Mouse (Mus musculus): Measurements from ENCODE around the gene Wfdc12. TPM values are rescaled to one million over a fixed set of nuclear protein-coding genes. Genes with fewer than 3 reads are reported as not detected.

The Wfdc12 gene
- polyA plus RNA-seq, 1 experiment from 2014 or later, result not detected

DNA sequence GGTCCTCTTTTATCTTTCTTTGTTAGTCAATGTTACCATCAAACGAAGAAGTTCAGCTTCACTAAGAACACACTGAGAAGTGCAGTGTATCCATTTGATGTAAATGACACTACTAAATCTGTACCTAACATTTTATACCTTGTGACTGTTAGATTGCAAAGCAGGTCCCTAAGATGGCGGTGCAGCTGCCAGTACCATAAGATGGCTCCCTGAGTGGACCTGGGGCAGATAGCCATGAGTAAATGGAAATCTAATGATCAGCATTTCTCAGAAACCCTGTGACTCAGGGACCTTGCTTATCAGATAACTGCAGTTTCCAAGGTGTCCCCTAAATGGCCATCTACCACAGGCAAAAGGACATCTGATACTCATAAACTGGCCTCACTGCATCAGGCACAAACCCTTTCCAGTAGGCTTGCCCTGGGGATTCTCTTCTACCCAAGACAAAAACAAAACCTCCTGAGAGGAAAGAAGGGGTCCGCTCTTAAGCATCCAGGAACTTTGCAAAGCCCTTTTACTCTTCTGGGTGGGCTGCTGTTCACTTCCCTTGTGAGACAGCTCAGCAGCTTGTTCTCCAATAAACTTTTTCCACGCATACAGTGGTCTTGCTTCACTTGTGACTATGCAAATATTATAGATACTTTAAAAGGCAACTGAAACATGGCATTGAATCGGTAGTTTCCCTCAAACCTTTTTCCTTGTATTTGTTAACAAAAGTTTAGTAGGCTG lies 5.7 kb upstream of the Wfdc12 start:
- Histone ChIP-seq H3K9ac (no peak overlapping the region), H3K27me3 (replicated peaks) (no peaks in the 10 kb centered on the region), H3K36me3 (replicated peaks) (no peaks in the 10 kb centered on the region), H3K4me3 (no peak overlapping the region), H3K27ac (no peak overlapping the region), H3K4me1 (no peaks in the 10 kb centered on the region), H3K4me2 (no peak overlapping the region), H3K9me3 (no peaks in the 10 kb centered on the region)
- ATAC-seq (replicated peaks), result no peak
- 88% methylated on average over 5 of the region's 5 CpGs for WGBS

DNA sequence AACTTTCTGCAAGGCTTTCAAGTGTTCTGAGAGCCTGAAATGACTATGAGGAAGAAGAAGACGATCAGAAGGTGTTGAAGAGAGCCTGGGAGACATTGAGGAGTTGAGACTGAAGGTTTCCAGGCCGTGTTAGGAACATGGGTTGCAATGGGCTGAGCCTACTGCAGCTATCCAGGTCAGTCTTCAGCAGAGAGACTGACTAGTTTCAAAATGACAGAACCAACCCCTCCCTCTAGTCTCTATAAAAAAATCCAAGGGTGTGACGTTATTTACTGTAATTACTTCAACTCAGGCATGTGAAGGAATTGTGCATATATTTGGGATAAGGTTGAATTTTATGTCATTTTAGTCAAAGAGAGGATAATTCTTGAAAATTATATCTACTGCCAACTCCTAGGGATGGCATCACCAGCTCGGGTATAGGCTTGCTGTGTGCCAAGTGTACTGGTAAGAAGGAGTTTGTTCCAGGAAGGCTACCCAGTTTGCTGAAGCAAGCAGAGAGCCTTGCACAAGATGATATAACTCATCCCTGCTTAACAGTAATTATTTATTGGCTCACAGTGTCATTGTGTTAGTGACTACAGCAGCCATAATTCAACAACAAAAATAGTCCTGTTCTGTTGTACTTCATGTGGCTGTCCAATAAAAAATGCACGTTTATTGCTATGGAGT lies 4.7 kb upstream of the Wfdc12 start:
- H3K27ac ChIP-seq, result no peak overlapping the region
- no peaks in the 10 kb centered on the region for H3K4me1 ChIP-seq
- H3K9ac ChIP-seq, result no peak overlapping the region
- no peaks in the 10 kb centered on the region for H3K36me3 ChIP-seq (replicated peaks)
- no peaks in the 10 kb centered on the region for H3K27me3 ChIP-seq (replicated peaks)
- 79% methylated on average over 5 of the region's 5 CpGs for WGBS
- ATAC-seq (replicated peaks), result no peak
- no peaks in the 10 kb centered on the region for H3K9me3 ChIP-seq
- no peak overlapping the region for H3K4me3 ChIP-seq
- no peak overlapping the region for H3K4me2 ChIP-seq

DNA sequence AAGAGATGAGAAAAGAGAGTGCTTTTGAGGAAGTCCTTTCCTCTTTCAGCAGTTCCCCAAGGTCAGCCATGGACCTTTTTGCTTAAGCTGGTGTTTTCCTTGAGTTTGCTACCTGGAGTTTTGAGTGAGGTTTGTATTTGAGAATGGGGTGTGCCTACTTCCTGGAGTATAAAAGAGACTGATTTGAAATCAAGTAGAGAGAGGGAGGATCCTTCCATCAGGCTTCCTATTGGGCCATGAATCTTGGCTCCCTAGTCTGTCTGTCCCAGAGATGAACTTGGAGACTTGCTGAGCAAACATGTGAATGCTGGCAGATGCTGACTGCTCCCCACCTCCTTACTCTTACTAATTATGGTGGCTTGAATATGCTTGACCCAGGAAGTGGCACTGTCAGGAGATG lies 1.9 kb upstream of the Wfdc12 start:
- no peak for ATAC-seq (replicated peaks)
- Histone ChIP-seq H3K27ac (no peak overlapping the region), H3K9ac (no peak overlapping the region), H3K9me3 (no peaks in the 10 kb centered on the region), H3K4me3 (no peak overlapping the region), H3K36me3 (replicated peaks) (no peaks in the 10 kb centered on the region), H3K4me1 (no peaks in the 10 kb centered on the region), H3K4me2 (no peak overlapping the region), H3K27me3 (replicated peaks) (no peaks in the 10 kb centered on the region)

DNA sequence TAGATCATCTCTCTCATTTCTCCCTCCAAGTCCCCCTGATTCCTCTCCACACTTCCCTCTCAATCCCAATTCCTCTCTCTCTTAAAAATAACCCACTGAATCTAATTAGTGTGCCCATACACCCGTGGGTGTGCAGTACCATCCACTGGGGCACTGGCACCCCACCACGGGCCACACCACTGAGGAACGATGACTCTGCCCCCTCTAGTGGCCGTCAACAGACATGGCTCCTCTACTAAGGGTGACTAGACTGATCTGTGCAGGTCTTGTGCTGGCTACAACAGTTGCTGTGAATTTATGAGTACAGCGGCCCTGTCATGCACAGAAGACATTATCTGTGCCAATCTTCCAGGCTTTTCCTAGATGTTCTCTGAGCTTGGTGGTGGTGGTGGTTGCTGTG lies 1.7 kb downstream of the Wfdc12 start:
- Histone ChIP-seq H3K9ac (no peak overlapping the region), H3K27me3 (replicated peaks) (no peaks in the 10 kb centered on the region), H3K4me3 (no peak overlapping the region), H3K36me3 (replicated peaks) (no peaks in the 10 kb centered on the region), H3K4me1 (no peaks in the 10 kb centered on the region), H3K27ac (no peak overlapping the region), H3K9me3 (no peaks in the 10 kb centered on the region), H3K4me2 (no peak overlapping the region)
- 31% methylated on average over 5 of the region's 5 CpGs for WGBS
- ATAC-seq (replicated peaks), result no peak

DNA sequence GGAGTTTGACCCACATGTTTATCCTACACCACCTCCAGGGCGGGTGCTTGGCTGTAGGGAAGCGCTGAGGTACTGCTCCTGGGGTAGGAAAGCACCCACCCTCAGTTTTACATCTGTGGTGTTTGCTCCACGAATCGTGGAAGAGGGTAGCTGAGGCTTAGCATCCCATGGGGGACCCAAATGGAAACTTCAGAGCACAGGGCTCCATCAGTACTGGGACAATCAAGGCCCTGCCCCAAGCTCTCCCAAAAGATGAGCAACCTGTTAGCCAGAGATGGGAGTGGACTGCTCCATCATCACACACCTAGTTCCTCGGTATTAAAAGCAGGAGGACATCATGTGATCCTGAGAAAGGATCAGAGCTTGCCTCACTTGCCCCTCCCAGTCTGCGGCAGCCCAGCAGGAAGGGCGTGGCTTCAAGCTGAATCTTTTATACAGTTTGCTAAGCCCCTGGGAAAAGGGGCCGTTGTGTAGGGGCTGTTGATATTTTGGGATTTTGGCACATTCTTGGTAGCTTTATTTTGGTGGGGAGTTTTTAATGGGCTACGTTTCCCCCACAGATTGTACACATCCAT lies 6.2 kb downstream of the Wfdc12 start:
- ATAC-seq (replicated peaks), result no peak
- Histone ChIP-seq H3K27ac (no peak overlapping the region), H3K4me3 (no peak overlapping the region), H3K4me1 (no peaks in the 10 kb centered on the region), H3K27me3 (replicated peaks) (no peaks in the 10 kb centered on the region), H3K9me3 (no peaks in the 10 kb centered on the region), H3K4me2 (no peak overlapping the region), H3K9ac (no peak overlapping the region), H3K36me3 (replicated peaks) (no peaks in the 10 kb centered on the region)
- 41% methylated on average over 9 of the region's 9 CpGs for WGBS

DNA sequence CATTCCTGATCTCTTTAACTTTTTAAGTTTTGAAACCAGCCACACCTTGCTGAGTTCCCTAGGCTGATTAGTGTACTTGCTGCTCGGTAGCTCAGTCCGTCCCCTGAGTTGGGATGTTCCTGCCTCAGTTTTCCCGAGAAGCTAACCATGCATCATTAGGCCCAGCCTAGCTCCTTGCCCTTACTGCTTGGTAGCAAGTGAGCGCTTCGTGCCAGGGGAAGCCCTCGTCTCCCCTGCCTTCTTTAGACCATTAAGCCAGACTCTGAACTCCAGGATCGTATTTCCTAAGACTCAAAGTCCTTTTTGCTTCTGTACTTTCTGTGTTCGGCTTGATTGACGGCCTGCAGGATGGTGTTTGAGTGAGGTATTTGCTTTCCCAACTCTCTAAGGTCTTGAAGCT lies 7.1 kb downstream of the Wfdc12 start:
- Histone ChIP-seq H3K9me3 (no peaks in the 10 kb centered on the region), H3K9ac (no peak overlapping the region), H3K4me3 (no peak overlapping the region), H3K4me1 (no peaks in the 10 kb centered on the region), H3K36me3 (replicated peaks) (no peaks in the 10 kb centered on the region), H3K27ac (no peak overlapping the region), H3K4me2 (no peak overlapping the region), H3K27me3 (replicated peaks) (no peaks in the 10 kb centered on the region)
- ATAC-seq (replicated peaks), result no peak
- WGBS, result 72% methylated on average over 9 of the region's 9 CpGs

DNA sequence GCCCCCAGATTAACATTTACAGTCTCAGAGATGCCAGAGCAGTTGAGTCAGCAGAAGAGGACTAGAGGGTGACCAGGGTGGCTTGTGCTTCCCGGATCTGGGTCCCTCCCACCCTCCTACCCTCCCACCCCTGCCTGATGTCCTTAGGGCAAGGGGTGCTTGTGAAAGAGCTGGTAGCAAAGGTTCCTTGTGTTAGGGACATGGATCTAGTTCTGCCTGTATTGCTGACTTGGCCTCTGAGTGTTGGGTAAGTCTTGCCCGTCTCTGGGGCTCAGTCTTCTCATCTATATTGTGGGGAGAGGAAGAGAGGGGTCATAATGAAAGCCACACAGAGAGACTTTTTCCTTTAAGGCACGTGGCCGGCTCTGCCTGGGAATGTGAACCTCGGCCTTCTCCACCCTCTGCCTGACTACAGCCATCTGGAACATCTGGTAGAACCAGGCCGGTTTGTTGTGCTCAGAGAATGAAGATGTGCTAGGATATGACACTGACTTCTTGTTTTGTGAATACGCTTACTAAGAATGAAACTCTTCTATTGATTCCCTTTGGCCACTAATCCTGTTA lies 7.6 kb downstream of the Wfdc12 start, which contains the start of gene Wfdc5:
Wfdc5 (minus strand) TSS at position 51 of the 564 bp plus-strand sequence.
- Histone ChIP-seq H3K27ac (no peak within 1 kb of the TSS), H3K9ac (no peak within 1 kb of the TSS), H3K4me3 (no peak within 1 kb of the TSS), H3K36me3 (replicated peaks) (no peaks in the 10 kb centered on the region), H3K9me3 (no peaks in the 10 kb centered on the region), H3K4me2 (no peak within 1 kb of the TSS), H3K4me1 (no peaks in the 10 kb centered on the region), H3K27me3 (replicated peaks) (no peaks in the 10 kb centered on the region)
- WGBS, result 65% methylated on average over 7 of the region's 7 CpGs
- no peak for ATAC-seq (replicated peaks)

DNA sequence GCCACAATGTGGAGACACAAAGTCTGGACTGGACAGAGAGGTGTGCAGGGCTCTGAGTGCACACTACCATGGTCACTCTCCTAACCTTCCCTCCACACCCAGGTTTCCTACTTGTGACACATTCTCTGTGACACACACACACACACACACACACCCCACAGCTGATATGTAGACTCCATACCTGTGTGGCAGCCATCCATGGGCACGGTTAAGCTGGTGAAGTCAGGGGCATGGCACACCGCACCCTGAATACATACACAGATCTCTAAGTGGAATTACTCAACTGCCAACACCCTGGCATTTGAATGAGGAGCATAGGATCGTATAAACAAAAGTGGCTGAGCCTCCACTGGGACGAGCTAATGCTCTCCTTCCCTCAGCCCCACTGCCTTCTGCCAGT lies 9.6 kb downstream of the Wfdc12 start:
- H3K36me3 ChIP-seq (replicated peaks), result no peaks in the 10 kb centered on the region
- WGBS, result 82% methylated on average over 4 of the region's 4 CpGs
- H3K27me3 ChIP-seq (replicated peaks), result no peaks in the 10 kb centered on the region
- ATAC-seq (replicated peaks), result no peak
- H3K4me2 ChIP-seq, result no peak overlapping the region
- no peaks in the 10 kb centered on the region for H3K4me1 ChIP-seq
- H3K9ac ChIP-seq, result no peak overlapping the region
- H3K9me3 ChIP-seq, result no peaks in the 10 kb centered on the region
- no peak overlapping the region for H3K27ac ChIP-seq
- H3K4me3 ChIP-seq, result no peak overlapping the region

DNA sequence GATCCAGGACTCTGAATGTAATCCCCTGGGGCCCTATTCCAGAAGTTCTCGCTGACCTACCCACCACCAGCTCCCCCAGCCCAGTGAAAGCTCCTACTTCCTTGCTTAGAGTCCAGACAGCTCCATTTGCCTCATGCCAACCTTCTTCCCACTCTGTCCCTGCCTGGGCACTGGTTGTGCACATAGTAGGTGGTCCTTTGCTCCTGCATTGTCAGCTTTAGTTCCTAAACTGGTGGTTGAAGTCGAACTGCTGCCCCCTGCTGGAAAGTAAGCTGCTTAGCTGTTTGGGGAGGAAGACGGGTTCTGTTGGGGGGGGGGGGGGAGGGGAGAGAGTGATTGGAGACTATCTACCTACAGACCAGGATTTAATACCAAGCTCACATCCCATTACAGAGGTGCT lies 10.3 kb downstream of the Wfdc12 start:
- H3K4me2 ChIP-seq, result no peak overlapping the region
- H3K4me1 ChIP-seq, result no peaks in the 10 kb centered on the region
- H3K27ac ChIP-seq, result no peak overlapping the region
- no peak for ATAC-seq (replicated peaks)
- no peak overlapping the region for H3K9ac ChIP-seq
- WGBS, result 38% methylated on average over 3 of the region's 3 CpGs
- no peaks in the 10 kb centered on the region for H3K36me3 ChIP-seq (replicated peaks)
- H3K4me3 ChIP-seq, result no peak overlapping the region
- no peaks in the 10 kb centered on the region for H3K9me3 ChIP-seq
- H3K27me3 ChIP-seq (replicated peaks), result no peaks in the 10 kb centered on the region

DNA sequence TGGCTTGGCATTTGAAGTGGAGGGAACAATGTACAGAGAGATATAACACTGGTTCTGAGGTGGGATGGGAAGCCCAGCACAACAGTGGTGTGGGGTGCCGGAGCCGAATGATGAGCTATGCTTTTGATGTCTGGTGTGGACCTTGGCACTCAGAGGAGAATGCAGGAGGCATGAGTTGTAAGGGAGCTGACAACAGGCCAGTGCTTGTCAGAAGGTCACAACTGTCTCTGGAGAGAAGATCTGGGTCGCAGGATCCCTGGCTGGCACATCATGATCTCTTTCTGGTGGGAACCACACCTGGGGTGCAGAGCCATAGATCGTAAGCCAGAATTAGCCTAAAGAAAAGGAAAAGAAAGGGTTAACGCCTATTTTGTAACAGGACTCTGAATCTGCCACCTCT lies 12.6 kb downstream of the Wfdc12 start:
- ATAC-seq (replicated peaks), result no peak
- Histone ChIP-seq H3K4me2 (no peak overlapping the region), H3K9me3 (no peaks in the 10 kb centered on the region), H3K27me3 (replicated peaks) (0 out of 2 replicates have a peak, but pooled peaks cover 3% of the 10 kb centered on the region), H3K4me3 (no peak overlapping the region), H3K27ac (no peak overlapping the region), H3K9ac (no peak overlapping the region), H3K36me3 (replicated peaks) (no peaks in the 10 kb centered on the region), H3K4me1 (no peaks in the 10 kb centered on the region)
- WGBS, result 82% methylated on average over 5 of the region's 5 CpGs

DNA sequence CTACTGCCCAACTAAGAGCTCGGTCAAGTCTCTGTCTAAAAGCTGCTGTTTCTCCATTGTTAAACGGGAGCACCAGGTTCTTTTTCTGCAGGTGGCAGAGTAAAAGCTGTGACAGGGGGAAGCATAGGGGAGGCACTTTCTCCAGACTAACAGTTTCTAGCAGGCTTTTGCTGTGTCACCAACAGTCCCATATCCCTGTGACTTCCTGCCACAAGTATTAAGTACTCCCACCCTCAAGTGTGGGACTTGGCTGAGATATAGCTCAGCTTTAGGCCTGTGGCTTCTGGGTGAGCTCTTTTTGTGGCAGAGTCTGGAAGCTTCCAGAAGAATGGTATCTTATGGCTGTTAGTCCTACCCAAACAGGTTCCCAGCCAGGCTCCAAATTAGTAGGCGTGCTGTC lies 14.6 kb downstream of the Wfdc12 start:
- 75% methylated on average over 3 of the region's 3 CpGs for WGBS
- Histone ChIP-seq H3K4me1 (peaks cover 9% of the 10 kb centered on the region), H3K36me3 (replicated peaks) (no peaks in the 10 kb centered on the region), H3K9ac (no peak overlapping the region), H3K27ac (no peak overlapping the region), H3K4me2 (no peak overlapping the region), H3K27me3 (replicated peaks) (peaks cover 14% of the 10 kb centered on the region), H3K4me3 (no peak overlapping the region), H3K9me3 (no peaks in the 10 kb centered on the region)
- no peak for ATAC-seq (replicated peaks)

DNA sequence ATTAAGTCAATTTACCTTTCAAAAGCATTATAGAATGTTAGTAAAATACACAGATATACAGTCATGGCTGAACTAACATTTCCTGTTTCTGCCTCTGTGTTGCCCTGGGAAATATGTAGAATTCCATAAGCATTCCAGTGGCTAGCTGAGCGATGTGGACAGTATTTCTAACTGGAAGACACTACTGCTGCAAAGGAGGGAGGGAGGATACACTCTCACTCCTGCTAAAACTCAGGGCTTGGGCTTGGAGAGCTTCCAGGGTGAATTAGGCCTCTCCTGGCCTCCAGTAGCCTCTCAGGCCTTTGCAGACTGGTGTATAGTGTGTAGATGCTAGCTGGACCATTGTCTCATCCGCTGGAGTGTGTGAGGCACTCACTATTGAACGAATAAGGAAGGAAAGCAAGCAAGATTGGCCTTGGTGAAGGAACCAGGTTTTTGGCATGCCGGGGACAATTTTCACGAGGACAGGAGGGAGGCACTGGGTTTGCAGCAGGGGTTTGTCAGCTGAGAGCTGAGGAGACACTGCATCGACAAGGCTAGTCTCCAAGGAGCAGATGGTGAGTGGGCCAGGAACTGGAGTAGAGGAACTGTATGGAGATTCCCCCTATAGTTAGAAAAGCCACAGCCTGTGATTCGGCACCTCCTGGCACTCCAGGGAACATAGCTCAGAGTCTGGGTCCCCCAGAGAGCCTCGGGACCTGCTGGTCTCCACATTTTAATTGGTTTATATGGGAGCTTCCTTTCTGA lies 15.6 kb downstream of the Wfdc12 start:
- H3K36me3 ChIP-seq (replicated peaks), result no peaks in the 10 kb centered on the region
- H3K4me3 ChIP-seq, result no peak overlapping the region
- H3K9me3 ChIP-seq, result no peaks in the 10 kb centered on the region
- H3K27me3 ChIP-seq (replicated peaks), result peaks cover 24% of the 10 kb centered on the region
- H3K9ac ChIP-seq, result no peak overlapping the region
- whole genome bisulfite sequencing, result 75% methylated on average over 8 of the region's 8 CpGs
- no peak overlapping the region for H3K4me2 ChIP-seq
- no peak for ATAC-seq (replicated peaks)
- peaks cover 19% of the 10 kb centered on the region for H3K4me1 ChIP-seq
- no peak overlapping the region for H3K27ac ChIP-seq
